Mouse (Mus musculus) G1E-ER4 (cell line): ENCODE results near the gene Drp2. TPM values are rescaled to one million over a fixed set of nuclear protein-coding genes. Genes with fewer than 3 reads are reported as not detected.

Experiments
- GATA1 ChIP-seq: IDR thresholded peaks from one replicate; pipeline ENCODE4 v1.8.0; 2012; ENCODE audit warnings: low read length, inconsistent platforms
- polyA plus RNA-seq: library from polyadenylated mRNA; stranded (reverse); fragments of >175 nt; gene quantifications from 2 replicates; pipeline ENCODE4 v1.2.3, GENCODE M21; 2012

Drp2 gene
- polyA plus RNA-seq: 0.28 and 0.35 TPM in 2 replicates

DNA sequence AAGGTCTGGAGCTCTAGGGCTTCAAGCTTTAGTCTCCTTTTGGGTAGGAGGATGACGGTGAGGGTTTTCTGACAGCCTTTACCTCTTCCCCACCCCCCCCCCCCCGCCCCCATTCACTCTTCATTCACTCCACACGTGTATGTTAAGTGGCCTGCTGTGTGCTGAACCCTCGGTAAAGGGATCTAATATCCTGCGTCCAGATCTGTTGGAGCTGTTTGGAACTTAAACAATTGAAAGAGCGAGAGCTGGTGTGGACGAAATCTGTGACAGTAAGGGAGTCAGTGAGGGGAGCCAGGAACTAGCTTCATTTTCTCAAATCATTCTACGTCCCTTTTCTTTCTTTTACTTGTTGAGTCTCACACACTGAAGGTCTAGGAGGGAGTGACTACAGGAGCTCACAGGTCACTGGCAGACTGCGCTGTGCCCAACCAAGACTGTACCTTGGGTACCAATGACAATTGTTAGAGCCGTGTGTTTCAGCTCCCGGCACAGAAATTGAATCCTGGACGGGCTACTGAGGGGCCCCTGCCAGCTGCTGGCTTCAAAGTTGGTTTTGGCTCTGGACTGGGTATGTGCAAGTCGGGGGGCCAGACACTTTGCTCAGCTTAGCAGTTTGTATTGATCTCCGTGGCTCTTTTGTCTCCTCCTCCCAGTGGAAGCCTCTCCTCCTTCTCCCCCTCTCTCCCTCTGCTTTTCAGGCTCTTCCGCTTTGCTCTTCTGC is at the start of gene Drp2:
Drp2 (plus strand) TSS at position 689 of the 721 bp plus-strand sequence.
- no peak for TF ChIP-seq GATA1

DNA sequence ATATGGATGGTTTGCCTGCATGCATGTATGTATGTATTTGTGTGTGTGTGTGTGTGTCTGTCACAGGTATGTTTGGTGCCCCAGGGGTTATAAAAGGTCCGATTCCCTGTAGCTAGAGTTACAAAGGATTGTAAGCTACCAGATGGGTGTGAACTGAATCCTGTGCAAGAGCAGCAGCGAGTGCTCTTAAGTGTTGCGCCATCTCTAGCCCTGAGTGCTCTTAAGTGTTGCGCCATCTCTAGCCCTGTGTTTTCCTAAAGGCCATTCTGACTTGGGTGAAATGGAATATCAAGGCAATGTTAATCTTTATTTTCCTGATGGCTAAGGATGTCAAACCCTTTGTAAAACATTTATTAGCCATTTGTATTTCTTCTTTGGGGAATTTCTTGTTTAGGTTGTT is 45.0 kb upstream of the Drp2 start:
- TF ChIP-seq GATA1: no peak

DNA sequence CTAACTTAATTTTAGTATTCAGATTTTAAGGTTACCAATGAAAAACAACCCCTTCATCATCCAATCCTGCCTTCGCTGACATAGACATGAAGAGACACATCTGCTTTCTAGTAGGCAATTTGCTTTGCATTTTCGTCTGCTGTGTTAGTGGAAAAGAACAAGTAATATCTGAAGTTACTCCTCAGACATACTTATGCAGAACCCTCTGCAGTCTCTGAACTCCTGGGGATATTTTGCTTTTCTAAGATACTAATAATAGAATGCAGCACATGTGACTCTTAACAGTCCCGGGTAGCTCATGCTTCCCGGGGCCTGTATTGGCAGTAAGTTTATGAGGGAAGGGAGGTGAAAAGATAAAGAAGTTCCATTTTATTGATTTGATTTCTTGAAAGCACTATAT is 42.2 kb upstream of the Drp2 start:
- no peak for TF ChIP-seq GATA1

DNA sequence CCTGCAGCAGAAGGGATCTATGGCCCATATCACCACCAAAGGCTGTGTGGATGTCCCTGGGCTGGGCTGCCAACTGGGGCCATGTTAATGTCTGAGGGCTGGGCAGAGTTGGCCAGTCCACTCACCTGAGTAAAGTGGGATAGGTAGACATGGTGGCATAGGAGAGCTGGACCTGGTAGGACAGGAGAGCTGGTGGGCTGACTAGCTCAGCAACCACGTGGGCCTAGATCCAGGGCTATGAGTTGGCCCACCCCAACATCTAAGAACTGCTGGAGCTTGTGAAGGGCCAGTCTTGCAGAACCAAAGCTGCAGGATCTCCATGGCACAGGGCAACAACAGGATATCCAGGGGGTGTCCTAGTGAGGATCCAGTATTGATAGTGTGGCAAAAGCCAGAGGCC is 38.9 kb upstream of the Drp2 start:
- no peak for TF ChIP-seq GATA1

DNA sequence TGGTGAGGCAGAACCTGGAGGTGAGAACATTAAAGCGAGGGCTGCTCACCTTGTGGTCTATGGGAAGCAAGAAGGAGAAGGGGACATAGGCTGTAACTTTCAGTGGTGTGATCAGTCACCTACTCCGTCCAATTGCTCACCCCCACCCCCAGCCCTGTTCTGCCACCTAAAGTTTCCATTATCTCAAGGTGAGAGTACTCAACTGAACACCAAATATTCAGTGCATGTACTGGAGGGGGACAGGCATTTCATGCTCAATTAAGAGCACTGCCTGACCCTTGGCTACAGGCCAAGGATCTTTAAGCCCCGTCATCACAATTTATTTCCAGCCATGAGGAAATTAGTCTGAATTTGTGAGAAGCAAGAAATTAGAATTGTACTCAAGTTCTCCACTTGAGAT is 37.8 kb upstream of the Drp2 start:
- no peak for TF ChIP-seq GATA1

DNA sequence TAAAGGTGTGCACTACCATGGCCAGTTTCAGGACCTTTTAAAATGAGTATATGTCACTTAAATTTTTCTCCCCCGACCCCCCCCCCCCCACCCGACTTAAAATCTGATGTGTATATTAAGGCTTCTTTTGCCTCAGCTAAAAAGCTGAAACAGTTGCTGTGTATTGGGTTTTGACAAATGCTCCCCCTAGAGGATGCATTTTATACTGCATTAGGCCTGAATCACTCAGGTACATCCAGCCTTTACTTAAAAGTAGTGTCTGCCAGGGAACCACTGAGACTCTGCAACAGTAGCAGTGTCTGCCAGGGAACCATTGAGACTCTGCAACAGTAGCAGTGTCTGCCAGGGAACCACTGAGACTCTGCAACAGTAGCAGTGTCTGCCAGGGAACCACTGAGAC is 33.1 kb upstream of the Drp2 start:
- TF ChIP-seq GATA1: no peak

DNA sequence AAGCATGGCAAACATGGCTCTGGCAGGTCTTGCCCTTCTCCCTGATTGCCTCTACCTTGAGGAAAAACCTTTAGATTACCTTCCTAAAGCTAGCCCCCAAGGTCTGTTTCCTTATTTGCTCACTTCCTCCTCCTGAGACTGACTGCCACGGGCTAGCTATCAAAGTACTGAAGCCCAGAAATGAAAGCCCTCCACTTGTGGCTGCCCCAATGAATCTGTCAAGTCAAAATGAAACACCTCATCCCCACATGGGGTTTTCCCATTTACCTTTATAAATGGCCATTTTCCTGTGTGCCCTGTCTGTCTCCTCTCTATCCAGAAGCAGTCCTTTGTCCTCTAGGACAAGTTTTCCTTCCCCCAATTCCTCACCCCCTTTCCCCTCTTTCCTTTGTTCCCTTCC is 30.2 kb upstream of the Drp2 start:
- TF ChIP-seq GATA1: no peak

DNA sequence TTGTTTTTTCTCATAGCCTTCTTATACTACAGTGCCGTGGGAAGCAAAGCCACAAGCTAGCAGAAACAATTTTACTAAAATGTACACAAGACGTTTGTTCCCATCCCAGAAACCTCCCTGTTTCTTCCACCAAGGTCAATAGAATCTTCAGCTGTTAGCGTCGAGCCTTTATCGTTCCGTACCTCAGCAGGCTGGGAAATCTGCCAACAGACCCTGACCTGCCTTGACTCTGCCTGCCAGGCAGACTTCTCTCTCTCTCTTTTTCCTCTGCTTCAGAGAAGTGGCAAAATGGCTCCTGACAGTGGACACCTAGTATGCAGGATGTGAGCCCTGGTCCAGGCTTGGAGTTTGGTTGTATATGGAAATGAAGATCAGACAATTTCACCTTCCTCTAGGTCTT is 19.5 kb upstream of the Drp2 start:
- no peak for TF ChIP-seq GATA1

DNA sequence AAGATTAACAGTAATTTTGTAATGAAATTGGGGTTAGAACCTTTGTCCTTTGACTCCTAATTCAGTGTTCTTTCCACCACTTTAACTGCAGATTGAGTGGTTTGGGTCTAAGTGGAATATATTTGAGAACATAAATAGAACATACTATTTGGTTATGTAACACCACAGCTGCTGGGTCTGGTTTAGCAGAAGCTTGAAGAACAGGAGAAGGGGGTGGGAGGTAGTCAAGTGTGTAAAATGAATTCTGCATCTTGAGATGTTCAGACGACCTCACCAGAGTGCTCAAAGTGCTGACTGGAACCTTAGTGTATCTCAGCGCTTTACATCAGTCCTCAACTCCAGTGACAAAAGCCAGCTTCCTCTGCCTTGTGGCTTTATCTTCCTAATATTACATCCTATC is 5.4 kb upstream of the Drp2 start:
- no peak for TF ChIP-seq GATA1

DNA sequence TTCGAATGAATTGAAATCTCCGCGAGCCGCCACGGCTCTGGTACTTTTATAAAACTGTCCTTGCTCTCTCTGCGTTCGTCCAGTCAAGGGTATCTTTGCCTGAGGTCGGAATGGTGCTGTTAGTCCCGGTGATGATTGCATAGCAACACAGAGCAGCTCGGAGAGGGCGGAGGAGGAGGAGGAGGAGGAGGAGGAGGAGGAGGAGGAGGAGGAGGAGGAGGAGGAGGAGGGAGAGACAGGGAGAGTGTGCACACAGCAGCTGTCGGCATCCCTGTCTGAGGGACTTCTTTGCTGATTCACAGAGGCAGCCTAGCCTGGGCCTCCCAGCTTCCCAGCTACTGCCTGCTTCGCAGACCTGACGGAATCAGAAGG is 219 bp downstream of the Drp2 start:
- no peak for TF ChIP-seq GATA1

DNA sequence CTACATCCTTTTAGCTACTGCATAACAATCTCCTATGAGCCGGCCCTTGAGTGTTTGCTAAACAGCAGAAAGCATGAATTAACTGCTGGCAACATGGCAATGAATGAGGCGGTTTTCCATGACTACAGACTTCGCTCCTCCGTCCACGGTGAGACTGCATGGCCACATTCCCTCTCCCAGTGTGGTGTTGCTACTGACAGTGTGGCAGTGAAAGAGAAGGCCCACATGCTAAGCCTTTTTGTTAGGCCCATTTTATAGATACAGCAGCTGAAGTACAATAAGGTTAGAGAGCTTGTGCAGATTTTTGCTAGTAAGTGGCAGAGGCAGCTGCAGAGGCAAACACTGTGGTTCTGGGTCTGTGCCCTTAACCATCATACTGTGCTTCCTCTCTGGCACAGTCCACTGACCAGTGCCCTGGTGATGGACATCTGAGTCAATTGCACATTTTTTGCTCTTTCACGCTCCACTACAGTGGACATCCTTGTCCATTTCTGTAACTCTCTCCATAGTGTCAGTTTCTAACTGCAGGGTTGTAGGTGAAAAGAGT is 5.1 kb downstream of the Drp2 start:
- no peak for TF ChIP-seq GATA1

DNA sequence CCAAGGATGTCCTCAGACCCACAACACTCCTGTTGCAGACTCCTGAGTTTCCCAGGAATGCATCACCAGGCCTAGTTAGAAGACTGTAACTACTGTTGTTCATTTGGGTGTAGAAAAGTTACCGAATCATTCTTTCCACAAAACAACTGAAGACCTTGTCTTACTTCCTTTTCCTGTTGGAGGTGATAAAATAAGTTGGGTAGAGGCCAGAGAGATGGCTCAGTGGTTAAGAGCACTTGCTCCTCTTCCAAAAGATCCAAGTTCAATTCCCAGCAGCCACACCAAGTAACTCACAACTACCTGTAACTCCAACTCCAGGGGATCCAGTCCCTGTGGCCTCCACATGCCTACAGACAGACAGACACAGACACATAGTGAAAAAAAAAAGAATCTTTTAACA is 7.7 kb downstream of the Drp2 start:
- no peak for TF ChIP-seq GATA1

DNA sequence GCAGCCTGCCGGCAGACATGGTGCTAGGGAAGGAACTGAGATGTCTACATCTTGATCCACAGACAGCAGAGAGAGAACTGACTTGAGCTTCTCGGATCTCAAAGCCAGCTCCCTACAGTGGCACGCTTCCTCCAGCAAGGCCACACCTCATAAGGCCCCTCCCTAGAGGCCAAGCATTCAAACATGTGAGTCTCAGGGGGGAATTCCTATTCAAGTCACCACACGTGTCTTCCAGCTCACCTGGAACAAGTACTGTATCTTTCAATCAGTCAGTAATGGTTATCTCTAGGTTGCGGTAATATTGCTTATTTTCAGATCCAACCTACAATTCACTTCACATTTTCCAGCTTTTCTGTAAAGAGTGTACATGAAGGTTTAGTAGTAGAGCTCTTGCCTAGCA is 15.7 kb downstream of the Drp2 start:
- TF ChIP-seq GATA1: no peak

DNA sequence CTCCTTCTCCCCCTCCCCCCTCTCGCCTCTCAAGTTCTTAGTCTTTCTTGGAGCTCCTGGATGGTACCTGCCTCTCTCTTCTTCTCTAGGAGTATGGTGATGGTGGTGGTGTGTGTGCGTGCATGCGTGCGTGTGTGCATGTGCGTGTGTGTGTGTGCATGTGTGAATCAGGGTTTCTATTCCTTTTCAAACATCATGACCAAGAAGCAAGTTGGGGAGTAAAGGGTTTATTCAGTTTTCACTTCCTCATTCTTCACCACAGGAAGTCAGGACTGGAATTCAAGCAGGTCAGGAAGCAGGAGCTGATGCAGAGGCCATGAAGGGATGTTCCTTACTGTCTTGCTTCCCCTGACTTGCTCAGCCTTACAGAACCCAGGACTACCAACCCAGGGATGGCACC is 19.9 kb downstream of the Drp2 start:
- TF ChIP-seq GATA1: no peak

DNA sequence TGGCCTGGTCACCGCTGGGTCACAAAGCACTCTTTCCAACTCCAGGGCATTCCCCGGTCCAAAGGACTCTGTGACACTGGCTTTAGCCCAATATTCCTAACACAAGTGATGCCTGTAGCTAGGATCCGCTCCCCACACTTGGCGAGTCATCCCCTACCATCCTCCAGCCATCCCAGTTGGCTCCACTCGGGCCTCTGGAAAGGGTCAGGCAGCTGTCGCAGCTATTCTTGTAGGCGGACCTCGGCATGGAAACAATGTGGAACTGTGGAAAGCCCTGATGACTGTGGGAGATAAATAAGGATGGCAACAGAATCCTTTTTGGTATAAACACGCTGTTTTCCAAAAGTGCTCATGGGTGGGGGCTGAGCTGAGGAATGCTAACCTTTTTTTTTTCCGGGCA is 21.4 kb downstream of the Drp2 start:
- no peak for TF ChIP-seq GATA1

DNA sequence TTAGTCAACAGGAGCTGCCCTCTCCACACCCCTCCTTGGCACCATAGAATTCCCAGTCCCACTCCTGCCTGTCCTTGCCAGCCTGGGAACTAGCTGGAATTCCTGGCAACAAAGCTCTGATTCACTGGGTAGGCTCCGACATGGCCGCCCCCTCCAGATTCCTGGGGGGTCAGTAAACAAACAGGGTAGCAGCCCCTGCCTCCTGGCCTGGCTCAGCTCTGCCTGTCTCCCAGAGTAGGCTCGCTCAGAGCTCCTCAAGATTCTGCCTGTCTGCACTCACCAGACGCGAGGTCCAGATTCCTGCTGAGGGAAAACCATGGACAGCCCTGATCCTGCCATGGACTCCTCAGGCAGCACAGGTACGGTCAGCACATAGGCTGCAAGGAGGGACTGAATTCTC is 22.5 kb downstream of the Drp2 start:
- no peak for TF ChIP-seq GATA1

DNA sequence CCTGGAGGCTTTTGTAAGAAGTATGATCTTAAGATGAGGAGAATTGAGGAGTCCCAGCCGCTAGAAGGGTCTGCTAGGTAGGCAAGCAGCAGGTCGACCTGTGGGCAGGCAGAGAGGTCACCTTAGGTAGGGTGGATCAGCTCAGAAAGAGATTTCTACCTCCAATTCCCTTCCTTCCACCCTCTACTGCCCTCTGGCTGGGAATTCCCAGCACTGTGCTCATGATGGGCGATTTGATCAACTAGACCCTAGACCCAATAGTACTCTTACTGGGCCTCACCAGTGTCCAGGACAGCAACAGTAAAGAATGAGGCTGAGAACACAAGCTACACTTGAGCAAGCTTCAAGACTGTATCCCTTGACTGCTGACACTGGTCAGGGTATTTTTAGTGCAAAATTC is 23.0 kb downstream of the Drp2 start:
- TF ChIP-seq GATA1: no peak
